Mouse (Mus musculus) small intestine, adult 10 weeks (tissue): ENCODE data around the gene Zp2. TPM values are rescaled to one million over a fixed set of nuclear protein-coding genes. Genes with fewer than 3 reads are reported as not detected.

Source experiments
- polyA plus RNA-seq: library from polyadenylated mRNA; stranded (reverse); fragments of 350-450 nt; fragmentation: Illumina TruSeq; extraction: RNeasy Lipid Tissue Mini Kit (QIAGEN cat#74804); gene quantifications from one replicate; pipeline ENCODE4 v1.2.3, GENCODE M21; 2014; ENCODE audit warnings: low replicate concordance

Zp2 gene
- polyA plus RNA-seq, result 0.82 TPM

GRCm38 (mm10) chr7:120145191-120145590, at the start of gene Zp2:
Gene Zp2, minus strand, starts transcription at chr7:120145291.

GRCm38 (mm10) chr7:120173603-120174244, 28.6 kb upstream of the Zp2 start, which contains the start of gene Anks4b:
Gene Anks4b, plus strand, starts transcription at chr7:120173858.

GRCm38 (mm10) chr7:120102164-120102972, 42.7 kb downstream of the Zp2 start, which contains the start of gene Tmem159:
Gene Tmem159, plus strand, starts transcription at chr7:120102353.

GRCm38 (mm10) chr7:120095180-120095579, 49.9 kb downstream of the Zp2 start, which contains the start of gene Dnah3:
Gene Dnah3, minus strand, starts transcription at chr7:120095280.

Other genes with a start within 250 kb of the Zp2 start
- gene Lyrm1, start 249.4 kb downstream of the Zp2 start, polyA plus RNA-seq, result 12.7 TPM
- 10.8 TPM for gene Dcun1d3, start 249.0 kb downstream of the Zp2 start, polyA plus RNA-seq
- gene Dnah3, start 50.0 kb downstream of the Zp2 start, polyA plus RNA-seq, result not detected
- 17.7 TPM for gene Tmem159, start 42.9 kb downstream of the Zp2 start, polyA plus RNA-seq
- 189 TPM for gene Anks4b, start 28.6 kb upstream of the Zp2 start, polyA plus RNA-seq
- 1.9 TPM for gene Crym, start 56.8 kb upstream of the Zp2 start, polyA plus RNA-seq
- 2.2 TPM for gene Abca14, start 58.7 kb upstream of the Zp2 start, polyA plus RNA-seq
- not detected for gene Abca15, start 183.4 kb upstream of the Zp2 start, polyA plus RNA-seq